Mouse (Mus musculus): Measurements from ENCODE around the gene Ninj2. TPM values are rescaled to one million over a fixed set of nuclear protein-coding genes. Genes with fewer than 3 reads are reported as not detected.

Gene Ninj2
- not detected in 2 replicates for polyA plus RNA-seq (2015; fragmentation: Nextera tagmentation; extraction: Ambion mirVana)

DNA sequence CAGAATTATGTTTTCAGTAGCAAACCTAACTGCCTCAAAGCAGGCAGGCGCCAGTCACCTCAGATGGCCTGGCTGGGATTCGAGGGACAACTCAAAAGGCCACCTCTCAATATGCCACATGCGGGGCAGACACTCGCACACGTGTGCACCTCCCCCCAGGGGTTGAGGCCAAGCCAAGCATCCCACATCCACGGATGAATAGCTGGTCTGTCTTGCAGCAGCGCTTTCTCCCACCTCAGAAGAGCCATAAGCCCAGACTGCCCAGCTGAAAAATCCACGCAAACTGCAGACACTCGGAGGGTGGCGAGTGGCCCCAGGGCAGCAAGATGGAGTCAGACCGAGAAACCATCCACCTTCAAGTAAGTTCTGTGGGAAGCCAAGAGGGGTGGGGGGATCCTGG, at the start of gene Ninj2:
TSS of gene Ninj2 (plus strand) at position 251 of the 400 bp plus-strand sequence.
- no peak within 1 kb of the TSS for H3K4me2 ChIP-seq
- no peaks in the 10 kb centered on the region for H3K4me1 ChIP-seq (replicated peaks)
- 61% methylated on average over 11 of the region's 11 CpGs for WGBS
- no peaks in the 10 kb centered on the region for H3K27me3 ChIP-seq
- no peak within 1 kb of the TSS for H3K27ac ChIP-seq (replicated peaks)
- H3K9me3 ChIP-seq = no peaks in the 10 kb centered on the region
- no peak for ATAC-seq (ENCODE audit: low read depth)
- H3K36me3 ChIP-seq = no peaks in the 10 kb centered on the region
- no peak within 1 kb of the TSS for H3K4me3 ChIP-seq
- no peak within 1 kb of the TSS for H3K9ac ChIP-seq

DNA sequence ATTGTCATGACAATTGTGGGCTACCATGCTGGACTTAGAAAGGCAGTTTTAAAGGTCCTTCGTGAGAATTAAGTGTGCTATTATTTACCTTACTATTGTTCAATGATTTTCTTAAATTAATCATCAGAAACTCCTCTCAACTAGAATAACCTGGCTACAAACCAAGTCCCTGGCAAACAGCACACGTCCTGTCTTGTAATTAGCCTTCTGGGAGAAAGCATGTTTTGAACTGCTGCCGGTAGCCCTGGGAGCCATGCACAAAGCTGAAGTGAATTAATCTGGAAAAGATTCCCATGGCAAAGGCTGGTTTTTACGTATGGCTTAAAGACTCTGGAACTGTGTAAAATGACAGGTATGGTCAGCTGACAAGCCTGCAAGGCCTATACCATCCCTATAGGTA, 47.7 kb upstream of the Ninj2 start:
- Histone ChIP-seq H3K9me3 (no peaks in the 10 kb centered on the region), H3K9ac (no peak overlapping the region), H3K36me3 (no peaks in the 10 kb centered on the region), H3K27ac (replicated peaks) (no peak overlapping the region), H3K4me1 (replicated peaks) (no peaks in the 10 kb centered on the region), H3K4me3 (no peak overlapping the region), H3K4me2 (no peak overlapping the region), H3K27me3 (no peaks in the 10 kb centered on the region)
- ATAC-seq (ENCODE audit: low read depth) = no peak
- 70% methylated on average over 4 of the region's 4 CpGs for WGBS

DNA sequence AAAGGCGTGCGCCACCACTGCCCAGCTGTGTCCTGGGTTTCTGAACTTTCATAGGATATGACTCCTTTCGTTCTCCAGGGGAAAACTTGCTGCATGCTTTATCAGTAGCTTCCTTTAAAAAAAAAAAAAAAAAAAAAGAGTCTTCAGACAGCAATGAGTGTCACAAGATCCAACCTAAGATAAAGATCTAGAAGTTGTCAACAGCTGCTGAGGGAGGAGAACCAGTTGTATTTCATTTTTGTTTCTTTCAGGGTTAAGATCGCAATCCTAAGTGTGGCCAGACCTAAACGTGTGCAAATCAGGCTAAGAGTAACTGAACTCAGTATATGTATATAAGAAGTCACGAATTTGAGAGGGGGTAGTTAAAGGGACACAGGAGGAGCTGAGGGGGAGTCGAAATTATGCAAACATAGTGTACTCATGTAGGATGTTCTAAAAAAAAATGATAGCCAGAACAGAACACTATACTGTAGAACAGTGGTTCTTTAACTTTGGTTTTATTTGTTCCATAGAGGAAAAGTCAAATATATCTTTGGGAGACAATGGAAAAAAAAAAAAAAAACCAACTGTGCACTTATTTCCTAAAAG, 45.4 kb upstream of the Ninj2 start:
- 85% methylated on average over 7 of the region's 7 CpGs for WGBS

DNA sequence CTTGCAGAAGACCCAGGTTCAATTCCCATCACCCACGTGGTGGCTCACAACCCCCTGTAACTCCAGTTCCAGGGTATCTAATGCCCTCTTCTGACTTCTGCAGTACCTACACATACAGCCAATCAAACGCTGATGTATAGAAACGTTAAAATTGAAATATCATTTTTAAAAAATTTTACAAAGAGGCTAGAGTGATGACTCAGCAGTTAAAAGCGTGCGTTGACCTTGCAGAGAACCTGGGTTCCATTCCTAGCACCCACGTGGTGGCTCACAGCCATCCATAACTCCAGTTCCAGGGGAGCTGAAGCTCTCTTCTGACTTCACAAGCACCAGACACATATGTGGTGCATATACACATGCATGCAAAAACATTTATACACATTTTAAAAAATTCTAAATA, 38.7 kb upstream of the Ninj2 start:
- no peak overlapping the region for H3K27ac ChIP-seq (replicated peaks)
- no peaks in the 10 kb centered on the region for H3K9me3 ChIP-seq
- no peak overlapping the region for H3K4me3 ChIP-seq
- no peaks in the 10 kb centered on the region for H3K27me3 ChIP-seq
- no peak overlapping the region for H3K9ac ChIP-seq
- H3K4me1 ChIP-seq (replicated peaks) = no peaks in the 10 kb centered on the region
- H3K4me2 ChIP-seq = no peak overlapping the region
- no peak for ATAC-seq (ENCODE audit: low read depth)
- H3K36me3 ChIP-seq = no peaks in the 10 kb centered on the region
- WGBS = 84% methylated on average over 6 of the region's 6 CpGs

More for the DNA sequence above, 45.4 kb upstream of the Ninj2 start:
- H3K4me3 ChIP-seq = no peak overlapping the region
- no peak overlapping the region for H3K4me2 ChIP-seq
- H3K9me3 ChIP-seq = no peaks in the 10 kb centered on the region
- no peak for ATAC-seq (ENCODE audit: low read depth)
- H3K27me3 ChIP-seq = no peaks in the 10 kb centered on the region
- no peak overlapping the region for H3K27ac ChIP-seq (replicated peaks)
- no peak overlapping the region for H3K9ac ChIP-seq
- no peaks in the 10 kb centered on the region for H3K4me1 ChIP-seq (replicated peaks)
- H3K36me3 ChIP-seq = no peaks in the 10 kb centered on the region

DNA sequence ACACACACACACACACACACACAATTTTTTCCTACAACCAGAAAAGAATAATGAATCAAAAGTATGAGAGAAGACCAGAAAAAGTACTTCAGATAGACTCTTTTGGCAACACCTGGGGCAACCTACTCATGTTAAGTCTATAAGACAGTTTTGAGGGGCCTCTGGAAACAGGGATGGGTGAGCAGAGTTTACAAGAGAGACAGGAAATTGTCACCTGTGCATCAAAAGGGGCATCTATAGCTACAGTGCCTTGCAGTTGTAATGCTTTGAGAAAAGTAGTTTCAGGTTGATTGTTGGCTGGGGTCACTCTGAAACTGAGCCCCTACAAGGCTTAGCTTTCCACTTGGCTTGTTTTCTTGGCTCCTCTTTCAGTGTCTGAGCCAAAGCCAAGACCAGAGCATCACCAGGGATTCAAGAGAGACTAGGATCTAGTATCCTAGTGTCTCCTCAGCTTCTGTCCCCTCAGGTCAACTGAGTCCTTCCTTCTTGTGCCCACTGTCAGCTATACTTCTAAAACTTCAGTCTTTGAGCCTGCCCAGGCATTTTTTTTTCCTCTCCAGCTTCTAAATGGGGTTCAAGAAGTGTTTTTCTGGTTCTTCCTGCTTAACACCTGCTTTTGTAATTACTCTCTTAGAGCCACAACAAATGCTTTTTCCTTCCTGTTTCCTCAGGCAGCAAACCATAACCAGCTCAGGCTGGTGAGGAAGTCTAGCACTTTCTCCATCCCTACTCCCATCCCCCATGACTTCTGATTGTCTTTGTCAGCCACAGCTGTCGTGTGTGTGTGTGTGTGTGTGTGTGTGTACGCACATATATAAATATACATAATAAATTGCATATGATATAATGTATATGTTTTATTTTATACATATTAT, 37.2 kb upstream of the Ninj2 start:
- no peaks in the 10 kb centered on the region for H3K27me3 ChIP-seq
- H3K9me3 ChIP-seq = no peaks in the 10 kb centered on the region
- WGBS = 68% methylated on average over 2 of the region's 2 CpGs
- H3K4me3 ChIP-seq = no peak overlapping the region
- H3K4me1 ChIP-seq (replicated peaks) = no peaks in the 10 kb centered on the region
- no peak overlapping the region for H3K9ac ChIP-seq
- no peaks in the 10 kb centered on the region for H3K36me3 ChIP-seq
- H3K4me2 ChIP-seq = no peak overlapping the region
- no peak overlapping the region for H3K27ac ChIP-seq (replicated peaks)
- ATAC-seq (ENCODE audit: low read depth) = no peak

DNA sequence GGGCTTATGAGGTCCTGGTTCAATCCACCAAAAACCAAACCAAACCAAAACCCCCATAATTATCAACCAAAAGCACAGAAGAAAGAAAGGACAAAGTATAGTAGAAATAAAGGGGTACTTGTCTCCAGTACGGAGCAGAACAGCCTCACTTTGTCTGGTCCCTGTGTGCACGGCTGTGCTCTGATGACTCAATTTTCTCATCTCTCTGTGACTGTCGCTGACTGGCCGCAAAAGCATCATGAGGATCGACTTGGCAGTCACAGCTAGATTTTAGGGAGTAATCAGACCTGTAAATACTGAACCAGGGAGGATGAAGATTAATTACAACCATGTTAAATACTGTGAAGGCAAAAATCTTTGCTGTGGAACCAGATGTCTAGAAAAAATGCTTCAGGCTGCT, 30.2 kb upstream of the Ninj2 start:
- no peak for ATAC-seq (ENCODE audit: low read depth)
- Histone ChIP-seq H3K9me3 (no peaks in the 10 kb centered on the region), H3K9ac (no peak overlapping the region), H3K27me3 (no peaks in the 10 kb centered on the region), H3K36me3 (no peaks in the 10 kb centered on the region), H3K4me3 (no peak overlapping the region), H3K4me2 (no peak overlapping the region), H3K27ac (replicated peaks) (no peak overlapping the region), H3K4me1 (replicated peaks) (no peaks in the 10 kb centered on the region)
- WGBS = 79% methylated on average over 5 of the region's 5 CpGs

DNA sequence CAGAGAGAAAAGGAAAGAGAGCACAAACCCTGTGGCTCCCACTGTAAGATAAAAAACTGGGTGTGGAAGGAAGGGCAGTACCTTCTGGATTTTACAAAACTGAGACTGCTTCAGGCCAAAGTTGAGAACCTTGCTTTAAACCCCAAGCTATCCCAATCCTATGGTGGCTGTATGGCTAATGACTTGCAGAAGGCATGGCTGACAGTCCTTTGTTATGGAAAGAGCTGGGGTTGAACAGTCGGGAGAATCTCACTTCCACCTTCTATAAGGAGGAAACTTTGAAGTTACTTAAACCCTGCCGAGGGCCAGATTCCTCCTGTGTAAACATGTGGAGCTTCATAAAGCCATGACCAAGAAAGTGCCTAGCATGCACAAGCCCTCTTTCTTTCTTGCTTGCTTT, 28.5 kb upstream of the Ninj2 start:
- Histone ChIP-seq H3K9ac (no peak overlapping the region), H3K27ac (replicated peaks) (no peak overlapping the region), H3K4me1 (replicated peaks) (no peaks in the 10 kb centered on the region), H3K4me2 (no peak overlapping the region), H3K27me3 (no peaks in the 10 kb centered on the region), H3K36me3 (no peaks in the 10 kb centered on the region), H3K4me3 (no peak overlapping the region), H3K9me3 (no peaks in the 10 kb centered on the region)
- WGBS = 21% methylated on average over 2 of the region's 2 CpGs
- ATAC-seq (ENCODE audit: low read depth) = no peak

DNA sequence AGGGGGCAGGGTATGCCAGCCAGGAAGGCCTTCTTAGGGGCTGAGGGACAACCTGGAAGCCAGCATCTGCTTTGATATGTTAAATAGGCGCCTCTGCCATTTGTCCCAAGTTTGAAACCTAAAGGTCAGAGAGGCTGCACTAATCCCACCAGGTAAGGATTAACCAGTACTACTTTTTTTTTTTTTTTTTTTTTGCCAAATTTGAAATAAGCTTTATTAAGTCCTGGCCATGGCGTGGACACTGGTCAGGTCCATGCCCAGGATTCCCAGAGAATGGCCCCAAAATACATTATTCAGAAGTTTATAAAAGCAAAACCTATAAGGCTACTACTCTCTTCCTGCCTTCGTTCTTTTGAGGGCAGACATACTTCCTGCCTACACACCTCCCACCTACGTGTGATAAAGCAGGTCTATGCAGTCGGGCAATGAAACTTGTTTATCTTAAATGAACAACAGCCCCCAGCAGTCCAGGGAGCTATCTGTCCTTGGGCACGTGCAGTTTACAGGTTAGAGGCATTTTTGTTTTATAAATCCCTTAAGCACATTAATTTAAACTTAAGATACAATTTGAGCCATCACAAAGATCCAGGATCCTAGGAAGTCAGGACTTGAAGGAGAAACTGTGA, 27.5 kb upstream of the Ninj2 start:
- Histone ChIP-seq H3K4me1 (replicated peaks) (no peaks in the 10 kb centered on the region), H3K9ac (no peak overlapping the region), H3K4me3 (no peak overlapping the region), H3K9me3 (no peaks in the 10 kb centered on the region), H3K27me3 (no peaks in the 10 kb centered on the region), H3K4me2 (no peak overlapping the region), H3K27ac (replicated peaks) (no peak overlapping the region), H3K36me3 (no peaks in the 10 kb centered on the region)
- 78% methylated on average over 6 of the region's 6 CpGs for WGBS
- no peak for ATAC-seq (ENCODE audit: low read depth)

DNA sequence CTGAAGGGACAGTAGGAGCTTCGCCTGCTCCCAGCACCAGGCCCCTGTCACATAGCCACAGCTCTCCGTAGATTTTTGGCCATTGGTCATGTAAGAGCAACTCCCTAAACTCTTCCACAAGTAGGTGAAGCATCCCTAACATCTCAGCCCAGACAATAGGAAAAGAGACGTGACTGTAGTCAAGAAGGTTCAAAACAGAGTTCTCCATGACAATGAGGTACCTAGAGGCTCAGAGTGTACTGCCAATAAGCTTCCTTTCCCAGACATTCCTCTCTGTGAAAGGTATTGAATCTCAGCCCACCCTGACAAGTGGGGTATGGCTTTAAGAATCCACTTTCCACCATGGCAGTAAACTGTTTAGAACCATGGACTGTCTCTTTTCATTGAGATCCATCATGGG, 23.6 kb upstream of the Ninj2 start:
- Histone ChIP-seq H3K4me1 (replicated peaks) (no peaks in the 10 kb centered on the region), H3K4me2 (no peak overlapping the region), H3K9me3 (no peaks in the 10 kb centered on the region), H3K4me3 (no peak overlapping the region), H3K27me3 (no peaks in the 10 kb centered on the region), H3K9ac (no peak overlapping the region), H3K36me3 (no peaks in the 10 kb centered on the region), H3K27ac (replicated peaks) (no peak overlapping the region)
- no peak for ATAC-seq (ENCODE audit: low read depth)
- 83% methylated on average over 3 of the region's 3 CpGs for WGBS

DNA sequence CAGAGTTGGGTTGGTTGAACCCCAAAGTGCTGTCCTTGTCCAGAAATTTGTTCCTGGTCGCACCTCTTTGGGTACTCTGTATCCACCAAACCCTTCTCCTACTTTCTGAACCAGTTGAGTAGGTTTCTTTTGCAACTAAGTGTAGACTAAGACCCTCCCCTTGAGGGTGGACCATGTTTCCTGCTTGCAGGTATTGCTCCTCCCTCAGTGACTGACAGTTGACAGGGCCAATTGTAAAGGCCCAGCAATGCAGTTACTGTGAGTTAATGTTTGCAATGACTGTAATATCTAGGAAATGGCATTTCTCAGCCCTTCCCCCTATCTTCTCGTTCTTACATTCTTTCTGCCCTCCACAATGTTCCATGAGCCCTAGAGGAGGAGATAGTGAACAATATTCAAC, 20.5 kb upstream of the Ninj2 start:
- WGBS = 91% methylated on average over 2 of the region's 2 CpGs
- no peak overlapping the region for H3K9ac ChIP-seq
- no peak overlapping the region for H3K4me2 ChIP-seq
- H3K4me3 ChIP-seq = no peak overlapping the region
- no peak overlapping the region for H3K27ac ChIP-seq (replicated peaks)
- H3K36me3 ChIP-seq = no peaks in the 10 kb centered on the region
- no peaks in the 10 kb centered on the region for H3K4me1 ChIP-seq (replicated peaks)
- no peaks in the 10 kb centered on the region for H3K9me3 ChIP-seq
- no peak for ATAC-seq (ENCODE audit: low read depth)
- H3K27me3 ChIP-seq = no peaks in the 10 kb centered on the region

DNA sequence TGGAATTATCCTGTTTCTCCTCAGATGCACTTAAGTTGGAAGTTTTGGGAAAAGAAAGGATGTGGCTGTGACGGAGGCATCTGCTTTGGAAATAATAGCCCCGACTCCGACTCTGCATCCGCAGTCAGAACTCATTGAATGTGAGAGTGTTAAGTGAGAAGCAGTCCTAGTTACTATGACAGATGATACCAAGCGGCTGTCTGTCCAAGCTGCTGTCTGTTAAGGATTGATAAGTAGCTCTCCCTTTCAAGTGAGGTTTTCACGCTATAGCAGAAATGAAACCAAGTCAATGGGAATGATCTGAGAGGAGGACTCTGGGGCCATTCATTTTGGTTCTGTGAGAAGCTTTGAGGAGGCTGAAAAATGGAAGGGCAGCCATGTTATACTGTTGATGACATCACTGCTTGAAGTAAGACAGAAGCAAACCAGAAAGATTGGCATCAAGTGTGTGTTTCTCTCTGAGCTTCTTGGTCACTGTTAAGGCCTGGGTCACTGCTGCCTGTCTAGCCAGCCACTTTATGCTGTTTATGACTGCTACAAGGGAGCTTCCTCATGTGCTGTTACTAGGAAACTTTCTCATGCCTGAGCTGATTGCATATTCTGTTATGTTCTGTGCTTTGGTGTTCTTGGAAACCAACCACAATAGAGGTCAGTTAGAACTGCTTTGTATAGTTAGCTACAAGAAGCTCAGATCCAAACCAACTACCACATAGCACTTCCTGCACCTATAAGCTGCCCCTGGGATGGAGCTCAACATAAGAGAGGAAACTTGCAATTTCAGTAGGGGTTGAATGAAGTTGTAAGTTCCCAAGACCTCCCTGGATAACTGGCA, 16.3 kb upstream of the Ninj2 start:
- WGBS = 86% methylated on average over 6 of the region's 6 CpGs
- Histone ChIP-seq H3K4me3 (no peak overlapping the region), H3K4me1 (replicated peaks) (no peaks in the 10 kb centered on the region), H3K9me3 (no peaks in the 10 kb centered on the region), H3K27ac (replicated peaks) (no peak overlapping the region), H3K9ac (no peak overlapping the region), H3K36me3 (no peaks in the 10 kb centered on the region), H3K4me2 (no peak overlapping the region), H3K27me3 (no peaks in the 10 kb centered on the region)
- no peak for ATAC-seq (ENCODE audit: low read depth)

DNA sequence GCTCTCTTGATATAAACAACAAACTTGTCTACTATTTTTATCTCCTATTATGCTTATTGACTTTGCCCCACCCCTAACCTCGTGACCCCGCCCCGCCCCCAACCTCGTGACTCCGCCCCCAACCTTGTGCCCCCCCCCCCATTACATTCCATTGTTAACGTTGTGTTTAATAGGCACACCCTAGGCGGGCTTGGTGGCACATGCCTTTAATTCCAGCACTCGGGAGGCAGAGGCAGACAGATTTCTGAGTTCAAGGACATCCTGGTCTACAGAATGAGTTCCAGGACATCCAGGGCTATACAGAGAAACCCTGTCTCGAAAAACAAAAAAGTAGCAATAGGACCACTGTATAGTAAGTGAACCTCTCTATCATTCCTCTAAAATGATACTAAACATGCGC, 13.6 kb upstream of the Ninj2 start:
- Histone ChIP-seq H3K27ac (replicated peaks) (no peak overlapping the region), H3K4me2 (no peak overlapping the region), H3K4me3 (no peak overlapping the region), H3K9me3 (no peaks in the 10 kb centered on the region), H3K27me3 (no peaks in the 10 kb centered on the region), H3K4me1 (replicated peaks) (no peaks in the 10 kb centered on the region), H3K36me3 (no peaks in the 10 kb centered on the region), H3K9ac (no peak overlapping the region)
- 85% methylated on average over 10 of the region's 10 CpGs for WGBS
- no peak for ATAC-seq (ENCODE audit: low read depth)
